8 mouse cellular contexts compared by ENCODE assay signal in the genomic region with DNA sequence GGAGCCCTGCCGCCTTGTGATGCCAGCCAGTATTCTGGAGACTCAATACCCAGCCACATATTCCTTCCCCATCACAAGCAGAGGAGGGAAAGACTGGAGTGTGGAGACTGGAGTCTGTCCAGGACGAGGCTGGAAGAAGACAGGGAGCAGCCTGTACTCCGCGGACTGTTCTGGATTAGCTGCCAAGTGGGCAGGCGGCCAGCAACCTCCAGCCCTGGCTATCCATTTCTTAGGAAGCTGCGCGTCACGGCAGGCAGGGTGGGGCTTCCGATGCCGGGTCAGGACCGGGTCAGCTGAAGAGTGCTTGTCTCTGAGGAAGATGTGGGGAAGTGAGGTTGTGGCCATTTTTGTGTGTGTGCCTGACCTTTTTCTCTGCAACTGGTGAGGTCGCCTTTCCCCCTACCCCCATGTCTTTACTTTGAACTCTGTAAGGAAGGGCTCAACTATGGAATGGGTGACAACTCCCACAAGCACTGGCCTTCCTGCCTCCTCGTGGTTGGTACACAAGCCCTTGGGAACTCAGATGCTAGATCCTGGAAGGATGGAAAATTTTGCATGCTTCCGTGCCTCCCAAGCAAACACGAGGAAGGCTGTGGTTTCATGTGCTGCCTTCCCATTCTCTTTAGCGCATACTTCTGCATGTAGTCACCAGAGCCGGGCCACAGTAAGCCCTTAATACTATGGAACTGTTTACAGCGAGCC.
DNase-seq lines count a peak whose midpoint lies in the region; ATAC-seq and TF ChIP-seq lines count a peak whose summit lies in the region.

No protein-coding gene starts in this region.

- H3K79me2 ChIP-seq in myocyte (ENCODE audit: control insufficient read depth, insufficient read depth): no peaks in the 10 kb centered on the region

- peaks cover 22% of the 10 kb centered on the region for H3K4me1 ChIP-seq in heart, embryonic 13.5 days
- peaks cover 3% of the 10 kb centered on the region for H3K4me1 ChIP-seq in testis, adult 2 months (ENCODE audit: control insufficient read depth, insufficient read depth, low read length)

- no peak overlapping the region for H3ac ChIP-seq in myocyte (ENCODE audit: control insufficient read depth, insufficient read length)

- no peaks in the 10 kb centered on the region for H3K9me3 ChIP-seq in heart, embryonic 13.5 days

- peak overlapping the region; percentile 45; the same call in 1 of the 2 replicates for H3K4me3 ChIP-seq in heart, embryonic 13.5 days
- peak overlapping the region; percentile 8 for H3K4me3 ChIP-seq in myocyte
- no peak overlapping the region for H3K4me3 ChIP-seq in testis, adult 2 months (ENCODE audit: control insufficient read depth, low read depth, low read length)

- TF ChIP-seq POLR2A in myocyte (IDR thresholded peaks at IDR 0.05; ENCODE audit: insufficient read length, low read depth): no peak
- TF ChIP-seq POLR2A in testis, adult 2 months (IDR thresholded peaks at IDR 0.05; ENCODE audit: control insufficient read depth, low read depth, low read length): no peak

- DNase-seq in thymus, postnatal 14 days: peak; percentile 4
- DNase-seq in thymus, postnatal 10 days (ENCODE audit: low spot score in 2 of 2): no peak
- peak; percentile 30 for DNase-seq in fat pad, adult 2 months (ENCODE audit: extremely low read depth, low read depth, low spot score)
- peak; percentile 99 for DNase-seq in kidney, postnatal 10 days
- DNase-seq in liver: peak; percentile 72

- no peak for TF ChIP-seq CTCF in testis, adult 2 months (IDR thresholded peaks at IDR 0.05; ENCODE audit: control insufficient read depth, insufficient read depth, insufficient replicate concordance, low read depth, low read length)

- H3K36me3 ChIP-seq in heart, embryonic 13.5 days: no peaks in the 10 kb centered on the region
- no peaks in the 10 kb centered on the region for H3K36me3 ChIP-seq in myocyte (ENCODE audit: control insufficient read depth, insufficient read depth)
- no peaks in the 10 kb centered on the region for H3K36me3 ChIP-seq in testis, adult 2 months (ENCODE audit: control insufficient read depth, insufficient read depth, low read length)

- peak; percentile 88 for ATAC-seq in heart, embryonic 13.5 days (ENCODE audit: extremely low read depth, insufficient number of reproducible peaks, low FRiP score, low TSS enrichment)

- 25% methylated on average over 18 of the region's 18 CpGs for WGBS in heart, embryonic 13.5 days

- H3K4me2 ChIP-seq in heart, embryonic 13.5 days: peak overlapping the region; percentile 69
- peak overlapping the region; percentile 91 for H3K4me2 ChIP-seq in myocyte (ENCODE audit: low read depth)

- H3K27ac ChIP-seq in heart, embryonic 13.5 days (replicated peaks): peak overlapping the region; percentile 89
- H3K27ac ChIP-seq in testis, adult 2 months (ENCODE audit: control insufficient read depth, insufficient read depth, low read depth, low read length): peak overlapping the region; percentile 15; the same call in 1 of the 2 replicates

- H3K9ac ChIP-seq in heart, embryonic 13.5 days: peak overlapping the region; percentile 66; the same call in 1 of the 2 replicates

- no peaks in the 10 kb centered on the region; the same call in 1 of the 2 replicates for H3K27me3 ChIP-seq in heart, embryonic 13.5 days (replicated peaks)
- H3K27me3 ChIP-seq in myocyte (ENCODE audit: control insufficient read depth, insufficient read depth, insufficient read length): no peaks in the 10 kb centered on the region
- no peaks in the 10 kb centered on the region for H3K27me3 ChIP-seq in testis, adult 2 months (ENCODE audit: control insufficient read depth, insufficient read depth, low read length)

TF ChIP-seq in myocyte, 11 proteins besides CTCF, POLR2A, EP300 and RAD21:
- TF ChIP-seq TCF3 (IDR thresholded peaks at IDR 0.05; ENCODE audit: insufficient read length, low read depth) (no peak), CEBPB (IDR thresholded peaks at IDR 0.05; ENCODE audit: insufficient read depth, poor library complexity, severe bottlenecking) (no peak), MYOG (IDR thresholded peaks at IDR 0.05; ENCODE audit: control insufficient read depth in 1 of 3, insufficient read depth in 1 of 3, insufficient read length in 2 of 3, low read depth in 2 of 3) (peak in 1 of 3 experiments; percentile 9), POLR2AphosphoS2 (IDR thresholded peaks at IDR 0.05; ENCODE audit: insufficient read length, low read depth) (no peak), MYOD1 (IDR thresholded peaks at IDR 0.05; ENCODE audit: control insufficient read depth in 1 of 3, insufficient read length in 2 of 3, low read depth in 2 of 3) (peak in 1 of 3 experiments; percentile 15), MAX (IDR thresholded peaks at IDR 0.05; ENCODE audit: low read depth) (no peak), E2F4 (IDR thresholded peaks at IDR 0.05; ENCODE audit: insufficient read depth) (no peak), SRF (IDR thresholded peaks at IDR 0.05; ENCODE audit: control insufficient read depth, insufficient read length, low read depth) (no peak), TCF12 (IDR thresholded peaks at IDR 0.05; ENCODE audit: insufficient read depth, poor library complexity, severe bottlenecking) (no peak), REST (IDR thresholded peaks at IDR 0.05; ENCODE audit: insufficient read depth, insufficient read length) (no peak), USF1 (IDR thresholded peaks at IDR 0.05; ENCODE audit: low read depth) (no peak)

Comparison
In these comparisons a context has a peak if more than half of its experiments do, and no peak if none do; other contexts are left out.
1. DNase-seq: peak in thymus, postnatal 14 days (single experiment), fat pad, adult 2 months (single experiment), kidney, postnatal 10 days (single experiment) and liver (single experiment); none in thymus, postnatal 10 days (0 of 2).